ENCODE assay signal across 7 mouse cellular contexts in genomic region chr1:42695578-42695915, GRCm38 (mm10). TPM values are rescaled to one million over a fixed set of nuclear protein-coding genes. Genes with fewer than 3 reads are reported as not detected.
DNase-seq lines count a peak whose midpoint lies in the region; ATAC-seq and TF ChIP-seq lines count a peak whose summit lies in the region.

Pou3f3 (plus strand) TSS chr1:42695768.

- peak within 1 kb of the TSS; percentile 89 for H3K4me2 ChIP-seq in heart, embryonic 15.5 days
- H3K4me2 ChIP-seq in liver, embryonic 13.5 days: peak within 1 kb of the TSS; percentile 57

- peaks cover 40% of the 10 kb centered on the region for H3K4me1 ChIP-seq in embryonic facial prominence, embryonic 10.5 days
- peaks cover 47% of the 10 kb centered on the region for H3K4me1 ChIP-seq in heart, embryonic 15.5 days (replicated peaks)
- H3K4me1 ChIP-seq in liver, embryonic 13.5 days (replicated peaks): peaks cover 5% of the 10 kb centered on the region; the same call in 1 of the 2 replicates
- H3K4me1 ChIP-seq in olfactory bulb, adult 2 months (ENCODE audit: control insufficient read depth, insufficient read depth, low read length): peaks cover 32% of the 10 kb centered on the region

- TF ChIP-seq POLR2A in olfactory bulb, adult 2 months (IDR thresholded peaks at IDR 0.05; ENCODE audit: insufficient read depth, low read depth, low read length): peak; percentile 30; the same call in 1 of the 2 replicates

- no peak for TF ChIP-seq CTCF in olfactory bulb, adult 2 months (IDR thresholded peaks at IDR 0.05; ENCODE audit: insufficient read depth, low read depth, low read length)

- peaks cover 97% of the 10 kb centered on the region for H3K27me3 ChIP-seq in embryonic facial prominence, embryonic 10.5 days (replicated peaks; ENCODE audit: low read depth, poor library complexity, severe bottlenecking)
- peaks cover 93% of the 10 kb centered on the region for H3K27me3 ChIP-seq in heart, embryonic 15.5 days
- H3K27me3 ChIP-seq in liver, embryonic 13.5 days: peaks cover 97% of the 10 kb centered on the region

- H3K27ac ChIP-seq in embryonic facial prominence, embryonic 10.5 days (replicated peaks): peak within 1 kb of the TSS; percentile 93
- no peak within 1 kb of the TSS for H3K27ac ChIP-seq in heart, embryonic 15.5 days
- H3K27ac ChIP-seq in liver, embryonic 13.5 days: no peak within 1 kb of the TSS
- peak within 1 kb of the TSS; percentile 92 for H3K27ac ChIP-seq in olfactory bulb, adult 2 months (ENCODE audit: insufficient read depth, low read depth, low read length)

- no peaks in the 10 kb centered on the region for H3K9me3 ChIP-seq in embryonic facial prominence, embryonic 10.5 days
- H3K9me3 ChIP-seq in heart, embryonic 15.5 days (replicated peaks): no peaks in the 10 kb centered on the region
- H3K9me3 ChIP-seq in liver, embryonic 13.5 days (replicated peaks): no peaks in the 10 kb centered on the region

- H3K4me3 ChIP-seq in embryonic facial prominence, embryonic 10.5 days: peak within 1 kb of the TSS; percentile 74
- peak within 1 kb of the TSS; percentile 53 for H3K4me3 ChIP-seq in heart, embryonic 15.5 days
- H3K4me3 ChIP-seq in liver, embryonic 13.5 days (replicated peaks): peak within 1 kb of the TSS; percentile 40
- peak within 1 kb of the TSS; percentile 60 for H3K4me3 ChIP-seq in olfactory bulb, adult 2 months (ENCODE audit: insufficient read depth, low read depth, low read length)

- peak; percentile 73 for DNase-seq in cerebellum, adult 11-12 months
- DNase-seq in embryonic facial prominence, embryonic 10.5 days (ENCODE audit: low spot score): peak; percentile 96
- DNase-seq in kidney, postnatal 4 days: peak; percentile 85 to 92
- DNase-seq in liver, embryonic 13.5 days: no peak
- no peak for DNase-seq in urinary bladder, postnatal 36 days (ENCODE audit: low spot score in 2 of 2)

- WGBS in embryonic facial prominence, embryonic 10.5 days: 0% methylated on average over 21 of the region's 21 CpGs
- WGBS in heart, embryonic 15.5 days: 1% methylated on average over 21 of the region's 21 CpGs
- 2% methylated on average over 19 of the region's 21 CpGs for WGBS in liver, embryonic 13.5 days (ENCODE audit: insufficient replicate concordance)
- WGBS in olfactory bulb, adult 2 months: 2% methylated on average over 21 of the region's 21 CpGs

- ATAC-seq in heart, embryonic 15.5 days (replicated peaks; ENCODE audit: insufficient number of reproducible peaks, insufficient read depth, low FRiP score, low read depth): peak; percentile 81
- ATAC-seq in liver, embryonic 13.5 days (ENCODE audit: low read depth): peak; percentile 23; the same call in 1 of the 2 replicates

- no peak within 1 kb of the TSS for H3K9ac ChIP-seq in heart, embryonic 15.5 days
- no peak within 1 kb of the TSS for H3K9ac ChIP-seq in liver, embryonic 13.5 days

- peaks cover 22% of the 10 kb centered on the region for H3K36me3 ChIP-seq in embryonic facial prominence, embryonic 10.5 days (replicated peaks)
- H3K36me3 ChIP-seq in heart, embryonic 15.5 days: no peaks in the 10 kb centered on the region
- no peaks in the 10 kb centered on the region for H3K36me3 ChIP-seq in liver, embryonic 13.5 days

RNA-seq across cellular contexts. Expression of gene Pou3f3, which starts in this region (rescaled TPM):
- 6.8 and 7.5 TPM in 2 replicates for polyA plus RNA-seq in embryonic facial prominence, embryonic 10.5 days (2016; fragmentation: Nextera tagmentation; extraction: Ambion mirVana)
- polyA plus RNA-seq in heart, embryonic 15.5 days (2015; fragmentation: Nextera tagmentation; extraction: Ambion mirVana): 0.03 and 0.06 TPM in 2 replicates
- polyA plus RNA-seq in liver, embryonic 13.5 days (2015; fragmentation: Nextera tagmentation; extraction: Ambion mirVana): 0.01 TPM in 1 of 2 replicates, not detected in the other
- polyA plus RNA-seq in olfactory bulb, adult 2 months (2012; ENCODE audit: insufficient read depth, insufficient read length, low replicate concordance, missing spikeins): not detected in 2 replicates

Comparison
In these comparisons a context has a peak if more than half of its experiments do, and no peak if none do; other contexts are left out.
1. Peak in ATAC-seq, H3K4me3 ChIP-seq and H3K4me2 ChIP-seq in heart, embryonic 15.5 days; RNA of the gene not detected or under 1 TPM.
2. Peak in ATAC-seq, H3K4me3 ChIP-seq and H3K4me2 ChIP-seq in liver, embryonic 13.5 days; RNA of the gene not detected or under 1 TPM.
3. DNase-seq: peak in cerebellum, adult 11-12 months (single experiment), embryonic facial prominence, embryonic 10.5 days (single experiment) and kidney, postnatal 4 days (2 of 2); none in liver, embryonic 13.5 days (single experiment) and urinary bladder, postnatal 36 days (0 of 2).
4. H3K27ac ChIP-seq: peak in embryonic facial prominence, embryonic 10.5 days (single experiment) and olfactory bulb, adult 2 months (single experiment); none in heart, embryonic 15.5 days (single experiment) and liver, embryonic 13.5 days (single experiment).
5. Peak in every context shown above with its lines, with median percentiles within 50 percentile points of each other: H3K4me3 ChIP-seq.